Mouse (Mus musculus) thymus, adult 2 months (tissue): ENCODE data around the gene Psmd9.

Experiments
- CTCF ChIP-seq: fragments of 200-500 bp; IDR thresholded peaks from 2 replicates; pipeline ENCODE4 v1.5.1; 2012; ENCODE audit warnings: mild to moderate bottlenecking, control low read depth, low read length, moderate library complexity, borderline replicate concordance; ENCODE audit not compliant: control insufficient read depth, poor library complexity, insufficient read depth; ENCODE audit errors: extremely low read depth
- POLR2A ChIP-seq: fragments of 200-500 bp; IDR thresholded peaks from 2 replicates; pipeline ENCODE4 v1.6.1; 2012; ENCODE audit warnings: mild to moderate bottlenecking, low read length, control low read depth, moderate library complexity; ENCODE audit not compliant: control insufficient read depth, poor library complexity, insufficient read depth; ENCODE audit errors: extremely low read depth

DNA sequence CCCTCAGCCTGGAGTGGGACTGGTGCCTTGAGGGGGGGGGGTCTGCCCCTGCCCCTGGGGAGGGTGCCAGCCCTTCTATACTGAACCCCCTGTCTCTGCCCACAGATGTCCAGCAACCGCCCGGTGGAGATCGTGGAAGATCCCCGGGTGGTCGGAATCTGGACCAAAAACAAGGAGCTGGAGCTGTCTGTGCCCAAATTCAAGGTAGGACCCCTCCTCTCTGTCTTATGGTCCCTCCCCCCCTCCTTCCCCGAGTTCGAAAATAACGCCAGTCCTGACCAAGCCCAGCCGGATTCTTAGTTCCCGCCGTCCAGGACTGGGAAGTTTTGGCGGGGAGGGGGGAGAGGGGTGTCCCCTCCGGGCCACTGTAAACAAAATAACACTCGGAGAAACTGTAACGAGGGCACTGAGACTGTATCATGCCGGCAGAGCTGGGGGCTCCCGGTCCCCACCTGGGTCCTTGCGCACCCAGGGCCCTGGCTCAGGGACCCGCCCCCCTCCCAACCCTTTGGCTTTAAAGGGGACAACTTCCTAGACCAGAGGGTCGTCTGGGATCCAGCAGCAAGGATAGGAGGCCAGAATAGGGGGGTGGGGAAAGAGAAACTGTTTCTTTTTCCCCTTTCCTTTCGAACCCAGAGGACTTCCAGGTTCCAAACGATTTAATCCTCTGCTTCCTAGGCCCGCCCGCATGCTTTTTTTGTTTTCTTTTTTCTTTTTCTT lies 25.8 kb upstream of the Psmd9 start:
- TF ChIP-seq CTCF (no peak), POLR2A (no peak)
